Mouse (Mus musculus) heart, postnatal 0 days (tissue): ENCODE results near the gene Plekhb2. TPM values are rescaled to one million over a fixed set of nuclear protein-coding genes. Genes with fewer than 3 reads are reported as not detected.

ENCODE experiments used
- ATAC-seq: fragments of 200-750 bp; cut with Nextera tagmentation; 2 replicates; pipeline ENCODE4 v1.8.0; 2017; ENCODE audit warnings: low read depth, moderate number of reproducible peaks, moderate library complexity; ENCODE audit not compliant: insufficient read depth
- DNase-seq: peaks from one replicate; pipeline ENCODE4 v3.0.0-alpha.2; 2016; ENCODE audit warnings: low spot score
- H3K27ac ChIP-seq: fragments of 300-500 bp; sonication (generic); 2 replicates; pipeline ENCODE4 v1.5.1; 2014; ENCODE audit warnings: low read depth, mild to moderate bottlenecking
- H3K27me3 ChIP-seq: fragments of 300-500 bp; sonication (generic); 2 replicates; pipeline ENCODE4 v1.6.1; 2014; ENCODE audit warnings: low read length, mixed read lengths; ENCODE audit not compliant: control insufficient read depth, insufficient read depth
- H3K36me3 ChIP-seq: fragments of 300-500 bp; sonication (generic); replicated peaks from 2 replicates; pipeline ENCODE4 v1.6.1; 2014; ENCODE audit warnings: low read length, mixed read lengths; ENCODE audit not compliant: control insufficient read depth, insufficient read depth
- H3K4me1 ChIP-seq: fragments of 300-500 bp; sonication (generic); 2 replicates; pipeline ENCODE4 v1.6.1; 2014; ENCODE audit warnings: antibody characterized with exemption; ENCODE audit not compliant: control insufficient read depth, insufficient read depth
- H3K4me2 ChIP-seq: fragments of 300-500 bp; sonication (generic); 2 replicates; pipeline ENCODE4 v1.6.1; 2014; ENCODE audit warnings: low read depth, mild to moderate bottlenecking, low read length, moderate library complexity
- H3K4me3 ChIP-seq: fragments of 300-500 bp; sonication (generic); 2 replicates; pipeline ENCODE4 v1.5.1; 2014; ENCODE audit warnings: low read depth, low read length
- H3K9ac ChIP-seq: fragments of 300-500 bp; sonication (generic); replicated peaks from 2 replicates; pipeline ENCODE4 v1.6.1; 2014; ENCODE audit warnings: low read depth, low read length, mixed read lengths
- H3K9me3 ChIP-seq: fragments of 300-500 bp; sonication (generic); replicated peaks from 2 replicates; pipeline ENCODE4 v1.6.1; 2016; ENCODE audit warnings: low read length; ENCODE audit not compliant: control insufficient read depth
- CTCF ChIP-seq: IDR thresholded peaks from 2 replicates; pipeline ENCODE4 v1.5.1; 2016; ENCODE audit warnings: antibody characterized with exemption, control low read depth, low read depth
- EP300 ChIP-seq: IDR thresholded peaks from 2 replicates; pipeline ENCODE4 v1.6.1; 2016; ENCODE audit warnings: antibody characterized with exemption, low read depth
- WGBS: fragments of 180-500 bp; shearing (Covaris S2); extraction: QIAGEN DNeasy Blood & Tissue Kit; methylation state at CpG from one replicate; pipeline ENCODE4 v1.1.7; 2014; 5-methylcytosine and 5-hydroxymethylcytosine counted together
- polyA plus RNA-seq: library from polyadenylated mRNA; unstranded; fragments of >200 nt; fragmentation: Nextera tagmentation; extraction: Ambion mirVana; gene quantifications from 2 replicates; pipeline ENCODE4 v1.2.1, GENCODE M21; 2015
- total RNA-seq: library from RNA; depleted of rRNA; stranded (reverse); fragments of >200 nt; gene quantifications from 2 replicates; pipeline ENCODE4 v1.2.3, GENCODE M21; 2014; ENCODE audit warnings: low replicate concordance

Plekhb2 gene
- total and polyA plus RNA-seq, 2 experiments from 2014 or later = 67.2 to 79.3 TPM

DNA sequence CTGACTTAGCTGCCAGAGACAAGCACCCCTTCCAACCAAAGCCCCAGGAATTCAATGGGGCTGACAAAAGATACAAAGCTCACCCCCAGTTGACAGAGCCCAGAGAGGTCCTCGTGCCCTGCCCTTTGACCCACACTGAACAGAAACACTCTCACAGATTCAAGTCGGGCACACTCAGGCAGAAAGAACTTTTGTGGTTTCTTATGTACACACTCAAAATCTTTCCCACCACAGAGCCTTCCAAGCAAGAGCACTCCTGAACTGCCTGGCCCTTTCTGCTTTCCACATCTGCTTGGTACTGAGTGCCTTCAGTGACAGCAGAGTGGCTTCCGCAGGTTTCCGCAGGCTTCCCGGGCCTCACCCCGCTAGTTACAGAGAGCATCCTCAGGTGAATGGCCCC, 33.9 kb upstream of the Plekhb2 start:
- ATAC-seq (no peak), DNase-seq (no peak)
- Histone ChIP-seq H3K27me3 (no peaks in the 10 kb centered on the region), H3K4me3 (no peak overlapping the region), H3K27ac (no peak overlapping the region), H3K36me3 (peaks cover 81% of the 10 kb centered on the region), H3K4me2 (no peak overlapping the region), H3K9ac (no peak overlapping the region), H3K4me1 (no peaks in the 10 kb centered on the region; the same call in 1 of the 2 replicates), H3K9me3 (no peaks in the 10 kb centered on the region)
- TF ChIP-seq CTCF (no peak), EP300 (no peak)
- 93% methylated on average over 6 of the region's 6 CpGs for WGBS

DNA sequence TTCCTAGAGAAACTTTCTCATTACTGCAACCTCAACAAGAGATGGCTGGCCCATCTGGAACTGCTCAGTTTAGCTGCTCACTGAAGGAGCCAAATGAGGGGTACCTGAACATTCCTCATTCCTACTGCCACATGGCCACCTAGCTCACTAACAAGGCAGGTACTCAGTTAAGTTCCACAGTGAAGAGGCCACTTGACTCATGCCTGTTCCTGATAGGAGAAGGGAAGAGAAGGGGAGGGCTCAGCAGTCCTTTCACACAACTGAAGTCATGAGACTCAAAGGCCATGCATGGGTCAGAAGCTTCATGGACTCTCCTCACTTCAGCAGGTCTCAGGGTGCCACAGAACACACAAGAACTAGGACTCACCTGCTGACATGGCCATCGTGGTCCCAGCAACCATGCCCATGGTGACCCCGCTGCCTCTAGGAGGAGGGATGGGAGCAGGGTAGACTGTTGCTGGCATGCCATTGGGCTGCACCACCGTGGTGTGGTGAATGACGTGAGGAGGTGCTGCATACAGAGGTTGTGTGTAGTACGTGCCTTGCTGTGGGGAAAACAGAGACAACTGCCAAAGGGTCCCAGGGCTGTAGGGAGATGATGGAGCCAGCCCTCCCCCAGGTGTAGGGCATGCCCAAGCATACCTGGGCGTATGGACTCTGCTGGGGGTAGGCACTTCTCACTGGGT, 30.4 kb upstream of the Plekhb2 start:
- H3K27me3 ChIP-seq = no peaks in the 10 kb centered on the region
- peaks cover 69% of the 10 kb centered on the region for H3K36me3 ChIP-seq
- 83% methylated on average over 6 of the region's 6 CpGs for WGBS

DNA sequence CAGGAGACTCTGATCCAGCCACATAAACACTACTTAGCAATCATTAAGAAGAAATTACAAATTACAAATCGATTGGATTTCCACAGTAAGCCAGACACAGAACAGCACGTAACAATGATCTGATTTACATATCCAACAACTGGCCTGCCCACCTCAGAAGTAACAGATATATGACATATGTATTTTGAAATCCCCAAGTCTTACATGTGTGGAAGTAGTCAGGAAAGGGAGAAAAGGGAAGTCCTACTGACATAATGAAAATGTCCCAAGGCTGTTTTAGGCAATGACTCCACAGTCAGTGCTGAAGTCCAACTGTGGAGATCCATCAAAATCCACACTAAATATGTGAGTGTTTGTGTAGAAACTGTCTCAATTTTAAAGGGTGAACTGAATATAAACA, 28.4 kb upstream of the Plekhb2 start:
- Histone ChIP-seq H3K4me3 (no peak overlapping the region), H3K9ac (no peak overlapping the region), H3K36me3 (peaks cover 59% of the 10 kb centered on the region), H3K4me2 (no peak overlapping the region), H3K27ac (no peak overlapping the region), H3K9me3 (no peaks in the 10 kb centered on the region), H3K4me1 (no peaks in the 10 kb centered on the region; the same call in 1 of the 2 replicates), H3K27me3 (no peaks in the 10 kb centered on the region)
- no peak for TF ChIP-seq EP300
- no peak for TF ChIP-seq CTCF
- DNase-seq (no peak), ATAC-seq (no peak)
- WGBS = 91% methylated on average over 2 of the region's 2 CpGs

More for the DNA sequence above, 30.4 kb upstream of the Plekhb2 start:
- Histone ChIP-seq H3K27ac (no peak overlapping the region), H3K4me2 (no peak overlapping the region), H3K9ac (no peak overlapping the region), H3K4me1 (no peaks in the 10 kb centered on the region; the same call in 1 of the 2 replicates), H3K9me3 (no peaks in the 10 kb centered on the region), H3K4me3 (no peak overlapping the region)
- ATAC-seq = no peak
- DNase-seq = no peak
- TF ChIP-seq EP300 (no peak), CTCF (no peak)

DNA sequence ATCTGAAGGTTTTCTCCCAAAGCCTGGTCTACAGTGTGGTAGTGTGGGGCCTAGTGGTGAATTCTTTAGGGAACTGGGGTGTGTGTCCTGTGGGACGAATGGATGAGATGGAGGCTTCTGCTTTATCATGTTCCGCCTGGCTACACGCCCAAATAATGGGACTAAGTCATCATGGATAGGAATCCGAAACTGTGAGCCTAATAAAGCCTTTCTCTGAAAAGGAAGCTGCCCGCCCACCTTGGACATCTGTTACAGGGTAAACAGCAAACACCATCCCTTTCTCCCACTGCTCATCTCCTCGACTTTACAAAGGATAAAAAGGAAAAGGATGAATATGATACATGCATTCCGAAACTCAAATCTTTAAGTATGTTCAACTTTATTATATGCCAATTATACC, 27.8 kb upstream of the Plekhb2 start:
- Histone ChIP-seq H3K27ac (no peak overlapping the region), H3K4me1 (no peaks in the 10 kb centered on the region; the same call in 1 of the 2 replicates), H3K36me3 (peaks cover 59% of the 10 kb centered on the region), H3K9me3 (no peaks in the 10 kb centered on the region), H3K9ac (no peak overlapping the region), H3K27me3 (no peaks in the 10 kb centered on the region), H3K4me3 (no peak overlapping the region), H3K4me2 (no peak overlapping the region)
- no peak for TF ChIP-seq EP300
- TF ChIP-seq CTCF = no peak
- ATAC-seq (no peak), DNase-seq (no peak)
- WGBS = 82% methylated on average over 7 of the region's 7 CpGs

DNA sequence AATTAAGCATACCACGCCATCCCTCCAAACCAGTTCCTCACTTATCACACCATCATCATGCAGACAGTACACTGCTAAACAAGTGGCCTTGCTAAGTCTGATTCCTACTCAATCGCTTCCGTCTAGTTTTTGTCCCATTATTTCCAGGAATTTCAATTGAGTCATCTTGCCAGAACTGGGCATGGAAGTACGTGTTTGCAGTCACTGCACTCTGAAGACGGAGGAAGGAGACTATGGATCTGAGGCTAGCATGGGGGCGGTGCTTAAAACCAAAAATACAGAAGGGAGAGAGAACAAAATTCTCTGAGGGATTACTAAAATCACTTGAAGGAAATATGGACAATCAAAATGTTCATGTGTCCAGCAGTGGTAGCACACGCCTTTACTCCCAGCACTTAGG, 27.0 kb upstream of the Plekhb2 start:
- Histone ChIP-seq H3K9me3 (no peaks in the 10 kb centered on the region), H3K27me3 (no peaks in the 10 kb centered on the region), H3K9ac (no peak overlapping the region), H3K36me3 (peaks cover 59% of the 10 kb centered on the region), H3K4me3 (no peak overlapping the region), H3K4me1 (no peaks in the 10 kb centered on the region; the same call in 1 of the 2 replicates), H3K27ac (no peak overlapping the region), H3K4me2 (no peak overlapping the region)
- TF ChIP-seq EP300 (no peak), CTCF (no peak)
- DNase-seq (no peak), ATAC-seq (no peak)
- 91% methylated on average over 7 of the region's 7 CpGs for WGBS

DNA sequence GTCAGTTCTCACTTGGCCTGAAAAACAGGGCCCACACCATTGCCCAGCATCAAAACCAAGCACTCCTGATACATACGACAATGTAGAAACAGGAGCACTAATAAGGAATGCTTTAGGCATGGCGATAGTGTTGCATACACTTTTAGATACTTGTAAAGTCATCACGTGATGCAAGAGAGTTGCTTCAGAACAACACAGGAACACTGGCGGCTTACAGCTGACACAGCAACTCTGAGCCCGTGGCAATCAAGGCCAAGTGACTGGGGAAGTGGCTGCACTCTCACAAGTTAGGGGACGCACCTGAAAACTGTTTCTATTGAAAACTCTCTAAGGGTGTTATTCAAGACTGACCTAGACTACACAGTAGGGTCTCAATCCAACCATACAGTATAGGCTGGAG, 26.4 kb upstream of the Plekhb2 start:
- Histone ChIP-seq H3K36me3 (peaks cover 58% of the 10 kb centered on the region), H3K27ac (no peak overlapping the region), H3K9me3 (no peaks in the 10 kb centered on the region), H3K4me3 (no peak overlapping the region), H3K27me3 (no peaks in the 10 kb centered on the region), H3K4me1 (no peaks in the 10 kb centered on the region; the same call in 1 of the 2 replicates), H3K4me2 (no peak overlapping the region), H3K9ac (no peak overlapping the region)
- no peak for ATAC-seq
- DNase-seq = no peak
- TF ChIP-seq EP300 (no peak), CTCF (no peak)
- WGBS = 66% methylated on average over 6 of the region's 6 CpGs
